Mouse (Mus musculus) layer of hippocampus, adult 18-20 months (tissue): ENCODE results near the gene Dnaaf1. TPM values are rescaled to one million over a fixed set of nuclear protein-coding genes. Genes with fewer than 3 reads are reported as not detected.

Experiments
- DNase-seq, 2 experiments: peaks; one replicate each; pipeline ENCODE4 v3.0.0; 2022; ENCODE audit warnings: low spot score in 2 of 2
- total RNA-seq, 2 experiments: library from RNA; stranded (reverse); gene quantifications; 2 replicates each; pipeline ENCODE4 v1.2.3; 2021

Dnaaf1 gene
- total RNA-seq, 2 experiments from 2014 or later: 0.25 to 0.32 TPM

GRCm38 (mm10) chr8:119644981-119645597, 70.1 kb downstream of the Dnaaf1 start:
- DNase-seq: no peak

DNA sequence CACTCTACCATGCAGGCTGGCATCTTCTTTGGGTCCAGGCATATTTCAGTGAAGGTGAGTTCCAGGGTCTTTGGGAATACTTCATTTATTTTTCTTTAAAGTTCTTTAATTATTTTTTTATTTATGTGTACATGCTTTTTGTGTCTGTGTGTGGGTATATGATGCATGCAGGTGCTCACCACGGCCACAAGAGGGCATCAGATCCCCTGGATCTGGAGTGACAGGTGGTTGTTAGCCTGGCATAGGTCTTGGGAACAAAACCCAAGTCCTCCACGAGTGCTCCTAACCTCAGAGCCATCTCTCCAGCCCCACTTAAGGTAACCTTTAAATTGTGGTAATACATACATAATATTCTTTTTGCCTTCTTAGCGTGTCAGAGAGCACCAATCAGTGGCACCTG, 71.2 kb downstream of the Dnaaf1 start:
- no peak for DNase-seq

GRCm38 (mm10) chr8:119646846-119647245, 71.8 kb downstream of the Dnaaf1 start:
- no peak for DNase-seq

Other genes starting within 250 kb of the Dnaaf1 start
- 100 to 1,000 TPM; 317 to 341 TPM for gene Hsbp1, start 230.7 kb upstream of the Dnaaf1 start, total RNA-seq
- 10 to 100 TPM; 28.2 to 28.7 TPM for gene Mlycd, start 180.4 kb upstream of the Dnaaf1 start, total RNA-seq
- gene Osgin1, start 141.1 kb upstream of the Dnaaf1 start, total RNA-seq: under 1 TPM; 0.58 to 0.67 TPM
- gene Necab2, start 128.5 kb upstream of the Dnaaf1 start, total RNA-seq: 100 to 1,000 TPM; 124 to 125 TPM
- gene Slc38a8, start 73.5 kb upstream of the Dnaaf1 start, total RNA-seq: under 1 TPM; 0.17 to 0.20 TPM
- gene Mbtps1, start 16.5 kb upstream of the Dnaaf1 start, total RNA-seq: 10 to 100 TPM; 68.3 to 74.0 TPM
- 10 to 100 TPM; 49.3 to 54.0 TPM for gene Hsdl1, start 52 bp upstream of the Dnaaf1 start, total RNA-seq
- 10 to 100 TPM; 11.3 TPM for gene Taf1c, start 30.0 kb downstream of the Dnaaf1 start, total RNA-seq
- under 1 TPM; 0.18 to 0.42 TPM for gene Adad2, start 37.5 kb downstream of the Dnaaf1 start, total RNA-seq
- gene Kcng4, start 60.4 kb downstream of the Dnaaf1 start, total RNA-seq: 1 to 10 TPM; 3.1 to 3.2 TPM
- gene Wfdc1, start 91.1 kb downstream of the Dnaaf1 start, total RNA-seq: 1 to 10 TPM; 6.8 to 7.7 TPM
- gene Atp2c2, start 124.8 kb downstream of the Dnaaf1 start, total RNA-seq: 1 to 10 TPM; 1.6 to 2.2 TPM
- 10 to 100 TPM; 13.8 to 15.1 TPM for gene Tldc1, start 203.2 kb downstream of the Dnaaf1 start, total RNA-seq